Mouse (Mus musculus) liver, embryonic 14.5 days (tissue): ENCODE data around the gene Rplp0. TPM values are rescaled to one million over a fixed set of nuclear protein-coding genes. Genes with fewer than 3 reads are reported as not detected.

Experiments
- ATAC-seq: fragments of 200-750 bp; cut with Nextera tagmentation; 2 replicates; pipeline ENCODE4 v1.8.0; 2017; ENCODE audit warnings: moderate number of reproducible peaks, mild to moderate bottlenecking, moderate library complexity; ENCODE audit not compliant: insufficient read depth
- DNase-seq, 3 experiments: peaks; one replicate each; pipeline ENCODE4 v3.0.0-alpha.2; 2012 to 2013; ENCODE audit warnings: low read depth in 3 of 3, low spot score in 3 of 3
- H3K27ac ChIP-seq: fragments of 300-500 bp; sonication (generic); 2 replicates; pipeline ENCODE4 v1.5.1; 2014; ENCODE audit warnings: moderate library complexity, mild to moderate bottlenecking, control low read depth, inconsistent platforms
- H3K27me3 ChIP-seq: fragments of 300-500 bp; sonication (generic); 2 replicates; pipeline ENCODE4 v1.6.1; 2014; ENCODE audit warnings: mild to moderate bottlenecking, low read length, moderate library complexity; ENCODE audit not compliant: control insufficient read depth, insufficient read depth
- H3K36me3 ChIP-seq: fragments of 300-500 bp; sonication (generic); replicated peaks from 2 replicates; pipeline ENCODE4 v1.6.1; 2014; ENCODE audit warnings: low read depth; ENCODE audit not compliant: control insufficient read depth, insufficient read depth
- H3K4me1 ChIP-seq, 2 experiments: fragments of 200-500 bp in 1 of 2; fragments of 300-500 bp in 1 of 2; sonication (generic) in 1 of 2; replicated peaks; 2 replicates each; pipeline ENCODE4 v1.6.1; 2012 to 2014; ENCODE audit warnings: antibody characterized with exemption in 1 of 2, inconsistent platforms in 1 of 2, low read length in 1 of 2; ENCODE audit not compliant: control insufficient read depth in 2 of 2, insufficient read depth in 2 of 2
- H3K4me2 ChIP-seq: fragments of 300-500 bp; sonication (generic); 2 replicates; pipeline ENCODE4 v1.6.1; 2014; ENCODE audit warnings: low read depth, mild to moderate bottlenecking, control low read depth, moderate library complexity
- H3K4me3 ChIP-seq, 2 experiments: fragments of 200-500 bp in 1 of 2; fragments of 300-500 bp in 1 of 2; sonication (generic) in 1 of 2; 2 replicates each; pipeline ENCODE4 v1.5.1; 2012 to 2014; ENCODE audit warnings: low read depth in 2 of 2, low read length in 2 of 2, mild to moderate bottlenecking in 2 of 2, control low read depth in 1 of 2, inconsistent platforms in 1 of 2, moderate library complexity in 1 of 2; ENCODE audit not compliant: insufficient read depth in 1 of 2
- H3K9ac ChIP-seq: fragments of 300-500 bp; sonication (generic); replicated peaks from 2 replicates; pipeline ENCODE4 v1.6.1; 2014; ENCODE audit warnings: mild to moderate bottlenecking, control low read depth, moderate library complexity
- H3K9me3 ChIP-seq: fragments of 300-500 bp; sonication (generic); 2 replicates; pipeline ENCODE4 v1.6.1; 2016; ENCODE audit warnings: low read length, mixed read lengths; ENCODE audit not compliant: control insufficient read depth
- CTCF ChIP-seq: IDR thresholded peaks from 2 replicates; pipeline ENCODE4 v1.5.1; 2016; ENCODE audit warnings: antibody characterized with exemption, low read depth, control low read depth
- EP300 ChIP-seq: IDR thresholded peaks from 2 replicates; pipeline ENCODE4 v1.6.1; 2016; ENCODE audit warnings: antibody characterized with exemption, low read depth
- WGBS: fragments of 180-500 bp; shearing (Covaris S2); extraction: QIAGEN DNeasy Blood & Tissue Kit; methylation state at CpG from one replicate; pipeline ENCODE4 v1.1.7; 2014; ENCODE audit not compliant: insufficient replicate concordance; 5-methylcytosine and 5-hydroxymethylcytosine counted together
- polyA plus RNA-seq, 2 experiments: library from polyadenylated mRNA; depleted of rRNA in 1 of 2; stranded (reverse) in 1 of 2; unstranded in 1 of 2; fragments of >200 nt; fragmentation: Nextera tagmentation in 1 of 2; extraction: Ambion mirVana in 1 of 2; gene quantifications; 2 replicates each; pipeline versions ENCODE4 v1.2.1 to v1.2.3; 2012 to 2014

Gene Rplp0
- polyA plus RNA-seq, 2 experiments = 1,503 to 2,132 TPM

DNA sequence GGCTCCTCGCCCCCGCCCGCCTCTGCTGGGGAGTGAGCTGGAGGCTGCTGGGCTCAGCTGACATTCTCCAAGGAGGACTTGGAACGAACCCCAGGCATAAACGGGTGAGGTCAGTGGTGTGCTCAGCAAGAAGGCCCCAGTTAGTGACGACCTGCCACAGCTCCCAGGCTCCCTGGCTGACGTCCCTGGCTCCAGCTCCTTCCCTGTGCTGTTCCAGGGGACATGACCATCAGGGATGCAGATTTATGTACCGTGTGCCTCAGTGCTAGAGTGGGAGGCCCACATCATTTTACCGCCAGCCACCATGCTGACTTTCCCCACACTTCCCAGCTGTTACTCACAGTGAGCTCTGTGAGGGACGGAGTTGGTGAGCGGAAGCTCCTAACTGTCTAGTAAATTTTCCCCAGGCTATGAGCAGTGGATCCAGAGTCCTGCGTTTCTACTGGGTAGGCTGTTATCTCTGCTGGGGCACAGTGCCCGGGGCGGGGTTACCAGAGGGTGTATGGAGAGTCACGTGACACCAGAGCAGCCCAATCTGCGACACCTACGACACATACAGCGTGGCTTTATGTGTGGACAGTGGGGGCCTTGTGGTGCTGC, 27.5 kb upstream of the Rplp0 start:
- Histone ChIP-seq H3K27me3 (no peaks in the 10 kb centered on the region), H3K27ac (peak overlapping the region; percentile 61), H3K4me1 (peaks cover 35 to 60% of the 10 kb centered on the region in 2 experiments), H3K9ac (peak overlapping the region; percentile 65), H3K4me3 (peak overlapping the region; percentile 29 to 38; a peak in 3 of 4 replicates), H3K9me3 (no peaks in the 10 kb centered on the region), H3K36me3 (no peaks in the 10 kb centered on the region), H3K4me2 (peak overlapping the region; percentile 72)
- WGBS = 18% methylated on average over 18 of the region's 18 CpGs
- TF ChIP-seq EP300 (no peak), CTCF (no peak)
- peak; percentile 81 to 85 (median 85) for DNase-seq
- ATAC-seq = peak; percentile 94

DNA sequence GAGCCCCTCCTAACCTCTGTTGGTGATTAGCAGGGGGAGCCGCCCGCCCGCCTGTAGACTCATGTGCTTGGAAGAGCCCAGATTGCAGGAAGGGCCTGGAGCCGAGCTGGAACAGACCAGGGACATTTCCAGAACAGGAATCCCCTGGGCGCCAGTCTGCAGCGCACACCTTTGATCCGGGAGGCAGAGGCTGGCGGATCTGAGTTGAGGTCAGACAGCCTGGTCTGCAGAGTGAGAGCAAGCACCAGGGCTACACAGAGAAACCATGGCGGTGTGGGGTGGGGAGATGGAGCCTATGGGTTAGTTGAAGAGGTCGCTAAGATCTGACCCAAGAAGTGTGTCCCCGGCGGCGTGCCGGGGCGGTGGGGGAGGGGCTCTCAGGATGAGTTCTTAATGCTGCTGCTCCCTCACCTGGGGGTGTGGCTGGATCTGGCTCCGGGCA, 25.0 kb upstream of the Rplp0 start:
- H3K4me2 ChIP-seq = peak overlapping the region; percentile 36
- H3K27ac ChIP-seq = no peak overlapping the region
- H3K4me1 ChIP-seq = peaks cover 35 to 57% of the 10 kb centered on the region in 2 experiments
- TF ChIP-seq EP300 (no peak), CTCF (no peak)
- H3K9me3 ChIP-seq = no peaks in the 10 kb centered on the region
- no peak overlapping the region for H3K9ac ChIP-seq
- H3K27me3 ChIP-seq = no peaks in the 10 kb centered on the region
- H3K4me3 ChIP-seq = peak overlapping the region in 1 of 2 experiments; percentile 8; a peak in 1 of 4 replicates
- no peaks in the 10 kb centered on the region for H3K36me3 ChIP-seq
- DNase-seq (no peak), ATAC-seq (no peak)
- 15% methylated on average over 16 of the region's 16 CpGs for WGBS

DNA sequence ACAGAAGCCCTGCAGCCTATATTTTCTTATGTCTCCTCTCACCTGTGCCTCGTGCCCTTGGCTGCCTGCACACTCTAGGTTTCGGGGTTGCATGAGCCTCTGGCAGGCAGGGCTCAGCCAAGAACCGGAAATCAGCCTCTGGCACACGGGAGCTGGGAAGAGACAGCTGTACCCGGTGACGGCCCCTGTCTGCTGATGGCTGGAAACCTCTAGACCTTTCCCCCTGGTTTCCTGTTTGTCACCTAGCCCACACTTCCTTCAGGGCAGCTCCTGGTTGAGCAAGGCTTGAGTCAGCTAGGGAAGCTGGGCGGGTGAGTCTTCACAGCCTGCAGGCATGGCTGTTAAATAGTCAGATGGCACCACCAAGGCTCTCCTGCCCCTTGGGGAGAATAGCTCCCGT, 24.4 kb upstream of the Rplp0 start:
- no peak for DNase-seq
- WGBS = 21% methylated on average over 8 of the region's 8 CpGs

DNA sequence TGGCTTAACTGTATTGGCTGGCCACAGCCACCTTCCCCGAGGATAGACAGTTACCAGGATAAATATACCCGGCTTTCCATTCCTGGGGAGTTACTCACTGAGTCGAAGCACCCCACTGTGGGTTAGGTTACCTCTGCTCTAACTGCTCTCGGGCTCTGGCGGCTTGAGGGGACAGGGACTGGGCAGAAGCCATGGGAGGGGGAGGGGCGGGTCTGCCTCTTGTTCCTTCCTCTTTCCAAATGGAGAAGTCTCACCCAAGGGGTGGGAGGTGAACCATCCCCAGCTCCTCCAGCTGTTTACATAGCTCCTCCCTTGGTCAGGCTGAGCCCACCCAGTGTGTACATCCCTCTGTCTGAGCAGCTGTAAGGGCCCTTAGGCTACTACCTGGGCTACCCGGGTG, 23.6 kb upstream of the Rplp0 start:
- Histone ChIP-seq H3K9ac (no peak overlapping the region), H3K27ac (no peak overlapping the region), H3K4me1 (peaks cover 29 to 49% of the 10 kb centered on the region in 2 experiments), H3K9me3 (no peaks in the 10 kb centered on the region), H3K4me3 (no peak overlapping the region), H3K27me3 (no peaks in the 10 kb centered on the region), H3K36me3 (no peaks in the 10 kb centered on the region), H3K4me2 (peak overlapping the region; percentile 28; the same call in 1 of the 2 replicates)
- no peak for DNase-seq
- TF ChIP-seq EP300 (no peak), CTCF (no peak)
- no peak for ATAC-seq
- WGBS = 14% methylated on average over 7 of the region's 7 CpGs

More for the DNA sequence above, 24.4 kb upstream of the Rplp0 start:
- ATAC-seq = no peak
- Histone ChIP-seq H3K4me2 (peak overlapping the region; percentile 28; the same call in 1 of the 2 replicates), H3K4me3 (no peak overlapping the region), H3K27ac (no peak overlapping the region), H3K9ac (no peak overlapping the region), H3K9me3 (no peaks in the 10 kb centered on the region), H3K4me1 (peaks cover 35 to 56% of the 10 kb centered on the region in 2 experiments), H3K36me3 (no peaks in the 10 kb centered on the region), H3K27me3 (no peaks in the 10 kb centered on the region)
- TF ChIP-seq CTCF = no peak
- no peak for TF ChIP-seq EP300

- no peak for TF ChIP-seq EP300
- no peak for TF ChIP-seq CTCF
- Histone ChIP-seq H3K36me3 (no peaks in the 10 kb centered on the region), H3K9ac (no peak overlapping the region), H3K4me3 (no peak overlapping the region), H3K4me1 (peaks cover 12 to 37% of the 10 kb centered on the region in 2 experiments), H3K4me2 (no peak overlapping the region; the same call in 1 of the 2 replicates), H3K27me3 (no peaks in the 10 kb centered on the region), H3K27ac (no peak overlapping the region), H3K9me3 (no peaks in the 10 kb centered on the region)
- ATAC-seq = 0 out of 2 replicates have a peak, but pooled peaks have one; percentile 2
- DNase-seq = no peak
- 52% methylated on average over 13 of the region's 13 CpGs for WGBS
Measured at GRCm38 (mm10) chr5:115538017-115538692, 21.1 kb upstream of the Rplp0 start.
